Mouse (Mus musculus) olfactory bulb, adult 2 months (tissue): ENCODE data around the gene Stom.

Experiments
- CTCF ChIP-seq: fragments of 200-500 bp; IDR thresholded peaks from 2 replicates; pipeline ENCODE4 v1.5.1; 2012; ENCODE audit warnings: low read depth, mild to moderate bottlenecking, low read length, moderate library complexity; ENCODE audit not compliant: insufficient read depth
- POLR2A ChIP-seq: fragments of 200-500 bp; IDR thresholded peaks from 2 replicates; pipeline ENCODE4 v1.6.1; 2012; ENCODE audit warnings: mild to moderate bottlenecking, low read depth, low read length, moderate library complexity; ENCODE audit not compliant: insufficient read depth

DNA sequence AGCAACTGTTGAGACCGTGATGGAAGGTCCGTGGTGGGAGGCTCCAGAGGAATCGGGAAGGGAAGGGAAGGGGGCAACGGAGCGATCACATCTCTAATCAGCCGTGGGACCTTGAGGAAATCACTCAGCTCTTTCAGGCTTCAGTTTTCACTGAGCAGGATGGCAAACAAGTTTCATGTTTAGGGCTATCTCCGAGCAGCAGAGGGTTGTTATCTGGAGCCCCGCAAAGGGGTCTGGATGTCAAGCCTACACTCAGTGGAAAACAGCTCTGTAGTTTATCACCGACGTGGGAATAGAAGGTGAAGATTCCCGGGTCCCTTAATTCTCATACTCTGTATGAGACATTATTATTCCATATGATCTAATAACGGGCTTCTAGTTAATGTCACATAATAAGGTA, 18.4 kb downstream of the Stom start:
- no peak for TF ChIP-seq CTCF
- TF ChIP-seq POLR2A, result no peak
